Mouse (Mus musculus) granulocyte monocyte progenitor cell, adult 5-6 weeks (primary cell): ENCODE data around the gene Timp1. TPM values are rescaled to one million over a fixed set of nuclear protein-coding genes. Genes with fewer than 3 reads are reported as not detected.

Experiments used
- ATAC-seq: replicated peaks from 2 replicates; pipeline ENCODE4 v1.8.0; 2016; ENCODE audit warnings: mild to moderate bottlenecking, moderate TSS enrichment, inconsistent platforms; ENCODE audit not compliant: poor library complexity, severe bottlenecking
- total RNA-seq, 2 experiments: library from RNA; stranded (forward) in 1 of 2; stranded (reverse) in 1 of 2; fragments of 200-712, 200-1000 nt in 1 of 2; fragments of >200 nt in 1 of 2; fragmentation: Nextera tagmentation in 1 of 2; gene quantifications; 2 replicates each; pipeline ENCODE4 v1.2.3; 2014 to 2017

Gene Timp1
- total RNA-seq (2014; fragmentation: Nextera tagmentation) (not detected in 2 replicates), total RNA-seq (2017) (not detected in 2 replicates)

DNA sequence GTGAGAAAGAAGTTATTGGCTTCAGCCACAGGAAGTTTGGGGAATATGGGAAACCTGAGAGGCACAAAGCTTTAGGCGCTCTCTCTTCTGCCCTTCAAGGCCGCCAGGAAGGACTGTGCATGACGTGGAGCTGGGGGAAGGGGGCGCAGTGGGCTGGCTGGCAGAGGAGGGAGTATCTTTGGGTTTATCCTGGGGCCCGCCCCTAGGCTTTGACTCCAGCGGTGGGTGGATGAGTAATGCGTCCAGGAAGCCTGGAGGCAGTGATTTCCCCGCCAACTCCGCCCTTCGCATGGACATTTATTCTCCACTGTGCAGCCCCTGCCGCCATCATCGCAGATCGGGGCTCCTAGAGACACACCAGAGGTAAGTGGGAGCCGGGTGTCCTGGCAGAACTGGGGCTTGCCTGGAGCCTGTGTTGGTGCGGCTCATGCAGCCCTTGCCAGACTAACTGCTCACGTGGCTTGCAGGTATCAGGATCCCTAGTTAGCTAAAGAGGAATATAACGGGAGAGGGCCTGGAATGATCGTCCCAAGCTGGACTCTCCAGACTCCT, at the start of gene Timp1:
Gene Timp1, plus strand, starts transcription at position 205 of the 552 bp plus-strand sequence.
- ATAC-seq = peak; percentile 74

DNA sequence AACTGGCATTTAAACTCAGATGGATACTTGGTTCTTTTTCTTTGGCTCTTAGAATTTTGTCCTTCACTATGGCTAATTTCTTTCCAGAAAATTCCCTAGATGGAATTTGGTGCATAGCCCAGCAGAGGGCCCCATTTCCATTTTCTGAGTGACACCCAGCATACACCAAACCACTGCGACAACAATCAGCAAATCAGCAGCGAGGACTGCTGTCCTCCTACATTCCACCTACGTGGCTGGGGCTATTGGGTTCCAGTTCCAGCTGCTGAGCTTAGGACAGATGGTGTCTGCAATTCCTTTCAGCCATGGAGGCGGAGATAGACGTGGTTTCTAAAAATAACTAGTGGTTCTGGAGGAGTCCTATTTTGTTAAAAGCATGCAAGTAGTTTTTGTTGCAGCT, 41.0 kb upstream of the Timp1 start:
- ATAC-seq = peak; percentile 59; the same call in 1 of the 2 replicates

DNA sequence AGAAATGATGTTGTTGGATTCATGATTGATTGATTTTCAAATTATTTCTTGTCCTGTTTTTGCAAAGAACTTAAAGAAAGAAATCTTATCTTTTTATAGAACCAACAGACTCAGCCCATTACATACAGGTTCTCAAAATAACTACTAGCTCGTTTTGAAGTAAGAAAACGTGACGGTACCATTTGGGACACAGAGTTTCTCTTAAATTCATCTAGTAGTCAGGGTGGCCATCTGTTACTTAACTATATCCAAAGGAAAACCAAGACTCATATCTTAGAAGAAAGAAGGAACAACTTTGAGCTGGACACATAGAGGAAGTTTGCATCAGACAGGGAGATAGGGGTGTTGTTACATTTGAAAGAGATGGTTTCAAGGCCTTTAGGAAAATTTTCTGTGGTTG, 22.7 kb upstream of the Timp1 start:
- no peak for ATAC-seq

DNA sequence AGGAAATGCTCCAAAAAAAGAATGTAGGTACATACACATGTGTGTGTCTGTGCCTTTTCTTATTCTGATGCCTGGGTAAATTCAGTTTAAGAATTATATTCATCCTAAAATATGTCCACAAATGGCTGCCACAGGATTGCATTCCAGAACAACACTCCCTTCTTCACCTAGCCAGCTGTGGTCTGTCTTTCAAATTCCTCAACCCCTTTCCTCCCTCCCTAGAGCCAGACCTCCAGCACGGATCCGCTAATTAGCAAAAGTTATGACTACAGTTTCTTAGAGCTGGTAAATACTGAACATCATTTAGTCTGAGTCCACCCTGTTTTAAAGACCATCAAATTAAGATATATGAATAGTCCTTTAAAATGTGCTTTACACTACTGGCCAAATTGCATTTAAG, 22.1 kb upstream of the Timp1 start:
- no peak for ATAC-seq

DNA sequence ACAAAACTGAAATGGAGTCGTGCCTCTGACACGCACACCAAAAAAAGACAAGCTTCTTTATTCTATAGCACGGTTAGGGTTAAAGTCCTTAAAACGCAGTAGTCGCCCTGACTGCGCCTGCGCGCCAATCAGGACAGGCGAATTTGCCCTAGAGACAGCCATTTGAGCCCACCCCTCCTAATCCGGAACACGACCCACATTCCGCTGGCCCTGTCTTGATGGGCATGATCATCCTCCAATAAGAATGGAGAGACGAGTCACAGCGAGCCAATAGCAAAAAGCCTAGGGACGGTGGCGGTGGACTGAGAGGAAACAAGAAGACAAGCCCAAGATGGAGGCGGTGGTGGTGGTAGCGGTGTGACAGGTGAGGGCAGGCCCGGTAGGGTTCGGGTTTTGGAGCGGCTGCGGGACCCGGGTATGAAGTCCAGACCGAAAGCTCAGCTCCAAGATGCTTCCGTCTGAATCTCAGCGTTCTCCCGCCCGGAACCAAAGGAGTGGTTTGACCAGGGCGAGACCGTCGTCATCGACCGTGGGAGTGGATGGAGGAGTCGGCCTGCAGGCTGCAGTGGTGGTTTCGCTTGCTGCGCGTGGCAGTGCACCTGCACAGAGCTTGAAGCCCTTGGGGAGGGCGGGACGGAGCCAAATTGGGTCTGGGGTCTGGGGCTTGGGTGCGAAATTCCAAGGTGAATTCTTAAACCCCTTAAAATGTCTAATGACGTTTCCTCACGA, 21.5 kb upstream of the Timp1 start:
- peak; percentile 100 for ATAC-seq

DNA sequence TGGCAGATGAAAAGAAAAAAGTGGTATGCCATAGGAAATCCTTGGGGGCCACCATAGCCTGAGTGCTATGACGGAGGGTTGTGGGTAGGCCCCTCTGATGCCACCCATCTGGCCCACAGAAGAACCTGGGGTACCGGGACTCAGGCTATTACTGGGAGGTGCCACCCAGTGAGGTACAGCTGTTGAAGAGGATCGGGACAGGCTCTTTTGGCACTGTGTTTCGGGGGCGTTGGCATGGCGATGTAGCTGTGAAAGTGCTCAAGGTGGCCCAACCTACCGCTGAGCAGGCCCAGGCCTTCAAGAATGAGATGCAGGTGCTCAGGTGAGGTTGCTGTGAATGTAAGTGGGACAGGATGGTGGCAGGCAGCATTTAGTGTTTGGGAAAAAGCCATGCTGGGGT, 16.2 kb upstream of the Timp1 start:
- ATAC-seq = no peak

DNA sequence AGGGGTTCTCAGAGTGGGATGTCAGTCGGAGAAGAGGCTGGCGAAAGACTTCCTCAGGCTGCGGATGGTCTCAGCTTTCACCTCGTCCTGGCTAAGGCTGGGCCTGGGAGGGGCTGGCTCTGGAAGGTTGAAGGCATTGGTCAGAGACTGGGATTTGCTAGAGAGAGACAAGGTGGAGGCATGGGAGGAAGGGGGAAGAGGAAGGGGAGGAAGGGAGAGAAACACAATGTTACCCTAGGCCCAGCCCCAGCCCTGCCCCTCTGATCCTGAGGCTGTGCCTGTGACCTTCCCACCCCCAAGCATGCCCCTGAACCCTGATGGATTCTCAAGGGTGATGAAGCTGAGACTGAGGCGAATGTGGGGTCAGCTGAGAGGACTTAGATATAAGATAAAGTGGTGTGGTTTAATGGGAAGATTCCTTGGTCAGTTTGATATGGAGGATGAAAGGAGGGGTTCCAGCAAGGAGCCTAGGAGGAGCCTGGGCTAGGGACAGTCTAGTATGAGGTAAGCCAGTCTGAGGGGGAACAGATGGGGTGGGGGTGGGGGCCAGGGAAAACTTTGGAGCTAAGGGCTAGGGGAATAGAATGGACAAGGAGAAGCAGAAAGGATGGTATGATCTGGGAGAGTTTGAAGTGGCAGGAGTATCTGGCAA, 8.4 kb upstream of the Timp1 start:
- no peak for ATAC-seq

DNA sequence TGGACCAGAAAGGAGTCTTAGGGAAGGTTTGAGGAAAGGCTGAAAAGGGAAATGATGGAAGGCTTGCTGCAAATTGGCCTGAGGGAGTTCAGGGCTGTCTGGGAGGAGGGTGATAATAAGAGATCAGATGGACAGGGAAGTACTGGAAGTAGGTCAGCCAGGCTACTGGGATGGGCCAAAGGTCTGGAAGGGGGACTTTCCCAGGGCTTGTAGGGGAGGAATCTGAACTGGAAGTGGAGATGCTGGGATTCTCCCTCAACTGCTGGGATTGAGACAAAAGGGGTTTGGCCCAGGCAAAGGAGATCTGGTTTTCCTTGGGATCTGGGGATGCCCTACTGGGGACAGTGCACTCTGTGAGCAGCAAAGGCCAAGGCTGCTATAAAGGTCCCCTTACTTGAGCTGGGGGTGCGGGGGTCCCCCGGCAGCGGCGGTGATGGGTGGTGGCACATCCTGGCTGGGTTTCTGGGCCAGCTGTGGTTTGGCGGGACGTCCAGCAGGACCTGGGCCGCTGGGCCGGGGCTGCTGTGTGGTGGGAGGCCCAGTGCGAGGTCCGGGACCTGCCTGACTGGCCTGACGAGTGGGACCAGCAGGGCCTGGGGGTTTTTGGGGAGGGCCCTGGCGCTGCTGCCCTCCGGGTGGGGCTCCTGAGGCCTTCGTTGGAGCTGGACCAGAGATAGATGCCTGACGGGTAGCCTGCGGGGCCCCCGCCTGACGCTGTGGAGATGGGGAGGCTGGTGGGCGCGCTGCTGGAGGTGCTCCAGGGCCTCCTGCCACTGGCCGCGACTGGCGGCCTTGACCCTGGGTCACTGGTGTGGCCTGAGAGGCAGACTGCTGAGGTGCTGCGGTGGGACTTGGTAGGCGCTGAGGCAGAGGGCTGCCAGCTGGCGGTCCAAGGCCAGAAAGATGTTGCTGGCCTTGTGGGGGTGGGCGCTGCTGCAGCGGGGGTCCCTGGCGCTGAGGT, 7.6 kb upstream of the Timp1 start:
- ATAC-seq = 0 out of 2 replicates have a peak, but pooled peaks have one; percentile 4

DNA sequence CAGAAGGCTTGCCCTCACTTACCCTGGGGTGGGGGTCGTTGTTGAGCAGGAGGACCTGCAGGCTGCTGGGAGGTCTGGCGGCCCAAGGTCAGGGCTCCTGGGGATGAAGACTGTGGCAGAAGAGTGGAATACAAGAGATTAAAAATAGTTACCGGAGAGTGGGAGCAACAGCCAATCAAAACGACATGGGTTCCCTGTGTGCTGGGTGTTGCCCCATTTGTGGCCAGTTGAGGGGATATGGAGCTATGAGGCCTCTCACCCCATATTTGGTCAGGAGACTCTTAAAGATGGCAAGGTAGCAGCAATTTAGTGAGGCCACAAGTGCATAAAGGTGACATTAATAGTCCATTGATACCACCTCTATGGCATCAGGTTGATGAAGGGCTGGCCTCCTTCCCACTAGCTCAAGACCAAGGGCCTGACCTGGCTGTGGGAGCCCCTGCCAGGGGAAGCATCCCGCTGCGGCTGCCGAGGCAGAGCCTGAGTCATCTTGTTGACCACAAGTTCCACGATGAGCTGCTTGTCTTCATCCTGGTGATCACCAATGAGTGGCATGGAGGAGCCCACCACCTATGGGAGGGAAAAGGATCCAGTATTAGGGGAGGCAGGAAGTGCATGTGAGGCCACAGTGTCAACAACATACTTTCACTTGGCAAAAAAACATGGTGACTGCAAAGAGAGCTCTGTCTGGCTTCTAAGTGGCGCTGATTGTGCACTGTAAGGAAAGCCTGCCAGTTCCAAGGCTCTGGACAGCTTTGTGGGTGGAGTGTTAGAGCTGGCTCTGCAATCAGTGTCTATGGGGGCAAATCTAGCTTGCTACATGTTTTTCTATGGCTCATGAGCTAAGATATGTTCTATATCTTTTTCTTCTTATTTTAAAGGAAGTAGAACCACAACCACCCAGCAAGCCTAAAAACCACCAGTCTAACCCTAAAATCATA, 6.5 kb upstream of the Timp1 start:
- peak; percentile 74 for ATAC-seq

DNA sequence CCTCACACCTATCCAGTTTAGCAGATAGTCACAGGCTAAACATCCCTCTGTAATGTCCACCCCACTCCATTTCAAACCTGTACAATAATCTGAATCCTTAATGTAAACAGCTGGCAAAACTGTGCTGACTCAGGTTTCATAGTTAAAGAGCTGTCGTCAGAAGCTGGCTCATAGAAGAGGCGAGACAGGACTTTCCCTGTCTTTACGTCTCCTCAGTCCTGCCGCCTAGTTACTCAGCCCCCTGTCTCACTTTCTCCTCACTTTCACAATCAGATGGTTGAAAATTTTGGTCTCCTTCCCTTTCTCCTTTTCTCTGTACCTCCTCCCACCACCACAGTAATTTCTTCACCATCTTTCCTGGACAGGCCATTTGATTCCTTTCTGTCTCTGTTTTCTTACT, 1.9 kb upstream of the Timp1 start:
- ATAC-seq = 0 out of 2 replicates have a peak, but pooled peaks have one; percentile 12

DNA sequence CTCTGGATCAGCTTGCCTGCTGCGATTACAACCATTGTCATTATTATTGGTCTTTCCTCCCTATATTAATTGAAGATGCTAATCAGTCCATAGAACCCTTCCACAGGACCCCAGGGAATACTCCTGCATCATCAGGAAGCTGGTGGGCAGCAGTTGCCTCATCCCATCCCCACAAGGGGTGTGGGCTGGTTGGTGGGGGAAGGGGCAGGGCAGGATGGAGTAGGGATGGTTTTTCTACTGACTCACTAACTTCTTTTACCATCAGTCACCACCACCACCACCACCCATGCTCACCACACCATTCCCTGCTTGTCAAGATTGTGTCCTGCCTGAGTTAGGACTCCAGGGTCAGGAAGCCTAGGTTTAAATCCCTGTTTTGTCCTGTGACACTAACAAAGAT, 763 bp upstream of the Timp1 start:
- no peak for ATAC-seq

DNA sequence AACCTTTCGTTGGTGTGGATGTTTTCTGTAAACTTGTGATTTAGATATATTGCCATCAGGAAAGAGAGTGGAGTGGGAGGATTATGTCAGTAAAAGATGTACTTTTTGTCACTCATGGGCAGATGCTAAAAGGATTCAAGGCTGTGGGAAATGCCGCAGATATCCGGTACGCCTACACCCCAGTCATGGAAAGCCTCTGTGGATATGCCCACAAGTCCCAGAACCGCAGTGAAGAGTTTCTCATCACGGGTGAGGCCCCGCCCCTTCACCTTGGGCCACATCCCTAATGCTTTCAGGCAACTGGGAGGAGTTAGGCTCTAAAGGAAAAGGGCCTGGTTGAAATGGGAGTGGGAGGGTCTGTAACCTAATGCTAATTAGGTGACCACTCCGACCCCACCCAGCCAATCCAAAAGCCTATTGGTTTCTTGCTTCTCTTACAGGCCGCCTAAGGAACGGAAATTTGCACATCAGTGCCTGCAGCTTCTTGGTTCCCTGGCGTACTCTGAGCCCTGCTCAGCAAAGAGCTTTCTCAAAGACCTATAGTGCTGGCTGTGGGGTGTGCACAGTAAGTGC, 3.0 kb downstream of the Timp1 start:
- peak; percentile 37 for ATAC-seq

DNA sequence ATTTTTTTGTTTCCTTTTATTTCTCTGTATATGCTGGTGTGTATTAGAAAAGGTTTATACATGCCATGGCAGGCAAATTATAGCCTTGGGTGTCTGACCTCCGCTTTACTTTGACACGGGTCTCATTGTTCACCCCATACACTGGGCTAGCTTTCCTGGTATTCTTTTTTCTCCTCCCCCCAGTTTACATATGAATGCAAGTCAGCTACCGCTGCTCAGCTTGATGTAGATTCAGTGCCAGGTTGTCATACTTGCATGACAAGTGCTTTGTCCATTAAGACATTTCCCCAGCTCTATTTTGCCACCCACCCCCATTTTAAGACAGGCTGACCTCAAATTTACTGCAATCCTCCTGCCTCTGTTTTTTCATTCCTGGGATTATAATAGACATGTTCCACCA, 5.3 kb downstream of the Timp1 start:
- ATAC-seq = no peak

DNA sequence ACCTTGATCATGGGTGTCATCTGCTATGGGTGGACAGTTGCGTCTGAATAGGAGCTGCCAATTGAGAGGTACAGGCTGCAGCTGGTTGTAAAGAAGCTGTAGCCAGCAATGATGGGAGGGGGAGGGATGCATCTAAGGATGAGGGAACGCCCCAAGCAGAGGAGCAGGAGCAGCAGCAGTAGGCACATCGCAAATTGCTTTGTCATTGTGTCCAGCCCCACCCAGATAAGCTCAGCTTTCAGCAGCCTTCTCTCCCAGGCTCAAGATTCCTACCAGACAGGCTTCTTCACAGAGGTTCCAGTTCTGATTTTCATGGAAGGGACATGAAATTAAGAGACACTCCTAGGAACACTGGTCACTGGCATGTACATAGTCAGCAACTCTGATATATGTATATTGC, 40.1 kb downstream of the Timp1 start:
- no peak for ATAC-seq

DNA sequence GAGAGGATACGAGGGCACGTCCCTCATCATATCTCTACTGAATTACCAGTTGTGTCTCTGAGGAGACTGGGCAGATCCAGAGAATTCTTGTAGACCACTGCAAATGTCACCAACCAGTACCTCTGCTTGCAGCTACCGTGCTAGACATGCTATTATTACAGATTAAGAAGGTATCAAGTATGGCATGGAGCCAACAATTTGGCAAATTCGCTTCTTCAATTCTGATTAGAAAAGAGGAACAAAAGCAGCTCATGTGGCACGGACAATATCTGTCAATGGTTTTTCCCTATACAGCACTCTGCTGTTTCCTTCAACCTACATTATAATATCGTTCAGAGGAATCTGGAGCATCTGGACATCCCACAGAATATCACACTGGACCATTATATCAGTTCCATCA, 43.8 kb downstream of the Timp1 start:
- ATAC-seq = no peak

DNA sequence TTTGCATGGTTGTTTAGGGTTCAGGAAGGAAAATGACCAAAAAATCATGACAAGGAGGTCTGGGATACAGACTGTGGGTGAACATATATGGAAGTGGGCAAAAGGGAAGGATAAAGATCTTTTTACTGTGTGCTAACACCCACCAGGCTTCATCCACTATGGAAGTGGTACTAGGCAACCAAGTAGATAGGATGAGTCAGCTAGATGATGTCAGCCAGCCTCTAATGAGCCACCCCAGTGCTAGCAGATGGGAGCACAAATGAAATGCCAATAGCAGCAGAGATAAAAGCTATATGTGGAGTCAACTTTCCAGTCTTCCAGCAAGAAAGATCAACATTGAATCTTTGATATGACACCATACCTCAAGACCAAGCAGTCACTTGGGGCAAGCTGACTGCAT, 45.1 kb downstream of the Timp1 start:
- ATAC-seq = no peak

DNA sequence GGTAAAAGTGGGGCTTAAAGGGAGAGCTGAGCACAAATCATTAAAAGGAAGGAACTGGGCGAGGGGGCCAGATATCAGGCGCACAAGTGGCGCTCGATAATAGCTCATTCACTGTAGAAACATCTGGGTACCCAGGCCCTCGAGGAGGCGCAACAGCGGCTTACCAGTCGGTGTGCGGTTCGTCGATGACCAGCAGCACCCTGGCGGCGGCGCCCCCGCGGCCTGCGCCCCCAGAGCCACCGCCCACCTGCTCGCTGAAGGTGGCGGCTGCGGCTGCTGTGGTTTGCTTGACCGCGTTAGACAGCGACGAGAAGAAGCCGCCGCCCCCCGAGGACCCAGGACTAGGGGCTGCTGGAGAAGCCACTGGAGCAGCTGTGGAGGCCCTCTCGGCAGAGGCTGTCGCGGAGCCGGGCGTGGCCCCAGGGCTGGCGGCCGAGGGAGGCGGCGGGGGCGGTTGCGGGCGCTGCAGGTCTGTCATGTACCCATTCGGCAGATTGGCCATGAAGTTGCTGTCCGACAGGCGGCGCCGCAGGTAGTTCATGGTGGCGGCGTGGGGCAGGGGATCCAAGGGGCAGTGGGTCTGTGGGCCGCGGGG, 50.4 kb downstream of the Timp1 start:
- ATAC-seq = peak; percentile 14; the same call in 1 of the 2 replicates

DNA sequence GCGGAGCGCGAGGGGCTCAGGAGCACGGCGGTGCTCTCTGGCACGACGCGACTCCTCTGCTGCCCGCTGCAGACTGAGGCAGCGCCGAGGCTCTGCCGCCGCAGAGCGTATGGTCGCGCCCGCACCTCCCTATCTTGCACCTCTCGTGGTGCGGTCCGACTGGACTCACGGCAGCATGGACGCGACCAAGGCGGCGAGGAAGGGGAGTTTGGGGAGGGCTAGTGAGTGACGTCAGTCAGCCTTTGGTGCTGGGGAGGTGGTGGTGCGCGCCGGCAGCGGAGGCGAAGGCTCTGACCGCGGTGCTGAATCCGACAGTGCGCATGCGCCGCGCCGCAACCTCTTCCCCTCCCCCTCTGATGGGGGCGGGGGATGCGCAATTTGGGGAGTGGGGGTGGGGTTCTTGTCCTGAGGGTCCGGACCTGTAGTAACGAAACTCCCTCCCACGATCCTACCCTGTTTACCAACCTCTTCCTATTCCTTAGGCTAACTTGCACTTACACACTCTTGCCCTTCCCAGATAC, 50.9 kb downstream of the Timp1 start, which contains the start of gene Syn1:
Gene Syn1, minus strand, starts transcription at position 161 of the 521 bp plus-strand sequence.
- ATAC-seq = peak; percentile 99
